Mouse (Mus musculus): ENCODE measurements at regions not wholly inside any gene's neighbourhood (a gene's known extent, or its start where the extent isn't known, plus 50 kb on each side); places are given as distances from the start of the nearest gene placed in this dataset.

DNA sequence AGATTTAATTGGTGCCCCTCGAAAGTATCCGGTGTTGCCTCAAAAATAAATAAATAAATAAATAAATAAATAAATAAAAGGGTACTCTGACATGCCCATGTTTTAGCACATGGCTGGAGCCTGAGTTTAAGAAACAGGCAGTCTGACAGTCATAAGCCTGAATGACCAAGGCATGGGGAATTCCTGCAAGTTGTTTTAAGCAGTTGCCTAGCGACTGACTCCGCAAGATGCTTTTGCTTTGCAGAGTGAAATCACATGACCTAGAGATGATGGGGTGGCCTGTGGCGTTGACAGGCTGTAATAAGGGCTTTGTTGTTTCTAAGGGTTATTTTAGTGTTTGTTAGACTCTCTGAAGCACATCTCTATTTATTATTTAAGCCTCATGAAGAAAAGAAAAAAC is 83.4 kb upstream of the Ankrd55 start:
- no peak for ATAC-seq (replicated peaks; ENCODE audit: poor library complexity)

DNA sequence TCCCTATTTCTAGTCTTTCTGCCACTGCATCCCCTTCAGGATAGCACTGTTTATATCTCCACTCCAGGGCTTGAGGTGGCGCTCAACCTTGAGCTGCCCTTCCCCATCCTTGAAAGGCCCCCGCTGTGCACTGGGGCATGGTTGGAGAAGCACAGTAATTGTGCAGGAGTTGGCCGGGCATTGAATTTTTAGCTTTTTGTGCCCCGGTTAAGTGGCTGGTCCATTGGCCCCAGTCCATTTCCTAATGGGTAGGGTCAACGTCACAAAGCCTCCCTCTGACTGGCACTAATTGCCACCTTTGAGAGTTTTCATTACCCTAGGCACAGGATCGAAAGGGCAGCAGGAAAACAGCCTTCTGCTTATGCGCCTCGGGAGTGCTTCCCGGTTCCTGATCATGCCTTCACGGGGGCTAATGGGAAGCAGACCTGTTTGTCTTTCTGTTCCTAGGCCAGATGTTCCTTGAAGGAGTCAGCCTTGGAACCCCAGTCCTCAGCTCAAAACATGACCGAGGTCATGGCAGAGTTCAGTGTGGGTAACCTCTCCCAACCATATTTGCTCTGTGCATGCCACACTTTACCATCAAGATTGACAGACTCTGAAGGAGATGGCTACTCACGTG is 80.5 kb upstream of the Ankrd55 start:
- no peak for ATAC-seq (replicated peaks; ENCODE audit: poor library complexity)

DNA sequence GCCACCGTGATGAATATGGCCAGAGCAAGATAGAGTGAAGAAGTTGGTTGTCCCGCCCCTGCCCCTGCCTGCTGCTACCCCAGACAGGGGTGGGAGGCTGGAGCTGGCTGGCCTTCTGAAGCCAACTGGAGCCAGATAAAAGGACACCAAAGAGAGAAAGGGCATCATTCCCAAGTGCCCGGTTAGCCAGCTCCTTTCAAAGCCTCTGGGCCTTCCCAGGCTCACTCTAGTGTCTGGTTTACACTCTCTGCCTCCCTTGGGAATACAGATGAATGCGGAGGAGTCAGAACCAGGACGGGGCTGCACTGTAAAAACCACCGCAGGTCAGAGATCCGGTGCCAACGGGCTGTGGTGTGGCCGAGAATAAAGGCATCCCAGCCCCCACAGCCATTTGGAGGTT is 76.4 kb upstream of the Ankrd55 start:
- ATAC-seq (replicated peaks; ENCODE audit: poor library complexity) = no peak

DNA sequence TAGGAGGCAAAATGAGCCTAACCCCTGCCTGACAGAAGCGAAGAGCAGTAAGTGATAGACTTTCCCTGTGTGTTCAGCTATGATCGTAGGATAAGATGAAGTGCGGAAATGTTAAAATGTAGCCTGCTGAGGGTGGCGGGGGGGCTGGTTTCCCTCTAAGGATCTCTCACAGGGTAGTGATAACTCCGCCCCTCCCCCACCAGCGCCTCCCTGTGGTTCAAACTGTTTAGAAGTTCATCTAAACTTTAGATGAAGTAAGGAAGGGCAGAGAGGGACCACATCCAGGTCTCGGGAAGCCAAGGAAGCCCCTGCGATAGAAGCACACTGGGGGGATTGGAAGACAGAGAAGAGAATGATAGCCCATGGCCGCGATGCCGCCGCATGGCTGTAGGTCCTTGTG is 75.9 kb upstream of the Ankrd55 start:
- ATAC-seq (replicated peaks; ENCODE audit: poor library complexity) = no peak

DNA sequence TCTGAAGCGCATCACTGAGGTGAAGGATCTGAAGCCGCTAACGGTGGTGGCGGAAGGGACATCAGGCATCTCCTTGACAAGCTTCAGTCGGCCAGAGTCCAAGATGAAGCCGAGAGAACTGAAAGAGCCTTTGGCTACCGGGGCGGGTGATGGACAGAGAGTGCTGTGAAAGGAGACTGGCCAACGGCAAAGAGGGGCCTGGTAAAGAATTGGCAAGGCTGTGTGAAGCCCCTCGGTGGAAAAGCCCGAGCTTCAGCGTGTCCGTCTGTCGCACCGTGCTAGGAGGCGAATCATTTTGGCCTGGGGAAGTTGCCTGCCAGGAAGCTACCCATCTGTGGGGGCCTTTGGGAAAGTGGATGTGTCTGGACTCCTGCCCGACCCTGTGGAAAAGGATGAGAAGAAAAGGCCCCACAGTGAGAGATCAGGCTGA is 74.6 kb upstream of the Ankrd55 start:
- no peak for ATAC-seq (replicated peaks; ENCODE audit: poor library complexity)

DNA sequence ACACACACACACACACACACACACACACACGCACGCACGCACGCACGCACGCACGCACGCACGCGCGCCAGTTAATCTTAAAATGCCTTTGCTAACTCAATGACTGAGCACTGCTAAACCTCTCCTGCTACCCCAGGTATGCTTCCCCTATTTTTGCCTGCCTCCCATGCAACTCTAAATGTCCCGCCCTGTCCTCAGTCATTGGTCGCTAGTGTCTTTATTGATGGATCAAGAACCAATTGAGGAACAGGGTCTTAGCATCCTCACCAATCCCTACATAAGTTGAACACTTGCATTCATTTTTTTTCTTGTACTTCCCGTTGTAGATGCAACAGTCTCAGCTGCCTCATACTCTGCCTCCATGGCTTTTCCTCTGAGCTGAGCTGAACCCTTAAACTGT is 72.2 kb upstream of the Ankrd55 start:
- no peak for ATAC-seq (replicated peaks; ENCODE audit: poor library complexity)

DNA sequence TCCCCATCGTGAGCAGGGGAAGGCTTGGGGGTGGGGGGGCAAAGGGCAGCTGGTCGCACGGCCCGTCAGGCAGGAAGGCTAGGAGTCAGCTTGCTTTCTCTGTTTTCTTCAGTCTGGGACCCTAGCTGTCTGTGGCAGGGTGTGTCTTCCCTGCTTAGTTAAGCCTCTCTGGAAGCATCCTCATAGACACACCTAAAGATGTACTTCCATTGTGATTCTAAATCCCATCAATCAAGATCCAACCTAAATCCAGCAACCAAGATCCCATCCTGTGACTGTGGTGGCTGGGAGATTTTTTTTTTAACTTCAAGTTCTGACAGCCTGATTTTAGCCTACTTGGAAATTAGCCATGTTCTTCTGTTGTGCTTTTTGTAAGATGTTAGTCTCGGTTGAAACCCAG is 69.9 kb upstream of the Ankrd55 start:
- ATAC-seq (replicated peaks; ENCODE audit: poor library complexity) = no peak

DNA sequence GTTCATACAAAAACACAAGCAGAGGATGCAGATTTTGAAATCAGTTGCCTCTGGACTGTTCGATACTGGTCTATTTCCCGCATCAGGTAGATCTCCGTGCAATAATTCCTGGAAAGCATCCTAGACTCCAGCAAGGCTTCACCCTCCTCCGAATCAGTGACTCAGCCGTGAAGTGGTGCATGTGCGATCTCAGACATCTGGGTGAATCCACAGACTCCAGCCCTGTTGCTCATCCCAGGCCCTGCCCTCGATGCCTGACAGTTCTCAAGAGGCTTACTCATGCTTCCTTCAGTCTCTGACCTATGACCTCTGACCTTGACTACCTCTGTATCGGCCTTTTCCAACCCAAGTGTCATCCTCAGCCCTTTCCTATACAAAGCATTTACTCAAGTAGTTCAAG is 68.1 kb upstream of the Ankrd55 start:
- no peak for ATAC-seq (replicated peaks; ENCODE audit: poor library complexity)

DNA sequence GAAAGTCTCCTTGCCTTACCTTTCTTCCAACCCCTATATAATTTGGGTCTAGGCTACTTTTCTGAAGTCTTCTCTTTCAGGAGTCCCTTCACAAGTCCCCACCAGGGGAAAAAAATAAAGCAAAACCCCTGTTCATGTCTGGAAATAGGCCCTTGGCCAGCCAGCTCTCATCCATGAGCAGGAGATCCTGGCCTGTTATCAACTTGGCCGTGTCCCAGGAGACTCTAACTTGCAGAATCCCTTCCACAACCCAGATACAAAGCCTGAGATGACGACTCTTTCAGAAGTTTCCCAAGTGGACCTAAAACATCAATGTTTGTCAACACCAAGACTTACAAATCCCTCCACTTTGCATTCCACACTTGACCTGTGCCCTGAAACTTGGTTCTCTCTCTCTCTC is 64.6 kb upstream of the Ankrd55 start:
- ATAC-seq (replicated peaks; ENCODE audit: poor library complexity) = no peak

DNA sequence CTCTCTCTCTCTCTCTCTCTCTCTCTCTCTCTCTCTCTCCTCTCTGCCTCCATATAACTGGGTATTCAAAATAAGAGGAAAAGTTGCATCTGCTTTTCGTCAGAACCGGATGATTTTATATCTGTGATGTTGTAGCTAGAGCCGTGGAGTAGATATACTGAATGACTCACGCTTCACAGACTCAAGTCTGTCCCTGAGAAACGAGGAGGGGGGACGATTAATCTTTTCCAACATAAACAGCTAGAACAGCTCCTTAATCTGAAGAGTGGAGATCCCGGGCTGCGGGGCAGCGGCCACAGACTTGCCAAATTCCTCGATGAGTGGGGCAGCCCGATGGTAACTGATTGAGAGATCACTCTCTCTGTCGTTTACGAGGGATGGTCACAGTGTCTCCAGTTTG is 60.5 kb upstream of the Ankrd55 start:
- no peak for ATAC-seq (replicated peaks; ENCODE audit: poor library complexity)

DNA sequence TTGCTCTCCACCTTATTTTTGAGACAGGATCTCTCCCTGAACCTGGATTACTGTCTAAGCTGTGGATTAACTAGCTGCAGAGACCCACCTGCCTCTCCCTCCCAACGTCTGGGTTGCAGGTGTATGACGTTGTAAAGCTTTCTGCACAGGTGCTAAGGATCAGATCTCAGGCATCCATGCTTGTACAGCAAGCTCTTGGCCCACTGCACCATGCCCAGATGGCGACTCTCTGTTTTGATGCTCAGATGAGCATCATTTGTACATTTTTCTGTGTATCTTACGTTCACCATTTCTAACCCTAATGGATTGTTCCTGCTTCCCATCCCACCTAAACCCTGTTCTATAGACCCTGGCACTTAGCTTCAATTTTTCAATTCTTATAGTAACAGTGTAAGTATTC is 59.4 kb upstream of the Ankrd55 start:
- no peak for ATAC-seq (replicated peaks; ENCODE audit: poor library complexity)

DNA sequence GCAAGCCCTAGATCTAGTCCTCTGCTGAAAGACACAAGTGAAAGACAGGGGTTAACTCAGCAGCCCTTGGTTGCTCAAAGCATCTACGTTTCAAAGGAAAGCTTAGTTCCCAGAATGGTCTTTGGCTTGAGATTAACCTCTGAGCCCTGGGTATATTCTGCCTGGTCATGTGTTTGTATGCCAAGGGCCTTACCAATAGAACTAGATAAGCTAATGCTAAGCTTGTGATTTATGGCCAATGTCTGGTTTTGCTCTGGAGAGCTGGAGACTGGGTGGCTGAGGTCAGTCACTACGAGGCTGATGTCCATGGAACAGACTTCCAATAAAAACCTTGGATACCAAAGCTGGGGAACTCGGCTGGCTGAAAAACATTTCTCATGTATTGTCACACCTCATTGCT is 58.1 kb upstream of the Ankrd55 start:
- ATAC-seq (replicated peaks; ENCODE audit: poor library complexity) = no peak

DNA sequence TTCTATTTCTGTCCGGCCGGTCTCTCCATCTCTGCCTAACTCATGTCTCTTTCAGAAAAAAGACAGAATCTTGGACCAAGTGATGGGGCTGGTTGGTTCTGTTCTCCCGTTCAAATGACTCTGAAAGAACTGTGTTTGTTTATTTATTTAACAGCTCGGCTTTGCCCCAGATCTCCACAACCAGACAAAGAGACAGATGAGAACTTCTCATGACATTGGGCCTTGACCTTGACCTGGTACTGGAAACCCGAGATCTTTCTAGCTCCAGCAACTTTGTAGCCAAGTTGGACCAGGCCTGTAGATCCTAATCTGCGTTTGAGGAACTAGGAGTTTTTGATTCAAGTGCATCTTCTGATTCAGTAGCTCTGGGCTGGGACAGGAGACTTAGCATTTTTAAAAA is 53.6 kb upstream of the Ankrd55 start:
- ATAC-seq (replicated peaks; ENCODE audit: poor library complexity) = no peak

DNA sequence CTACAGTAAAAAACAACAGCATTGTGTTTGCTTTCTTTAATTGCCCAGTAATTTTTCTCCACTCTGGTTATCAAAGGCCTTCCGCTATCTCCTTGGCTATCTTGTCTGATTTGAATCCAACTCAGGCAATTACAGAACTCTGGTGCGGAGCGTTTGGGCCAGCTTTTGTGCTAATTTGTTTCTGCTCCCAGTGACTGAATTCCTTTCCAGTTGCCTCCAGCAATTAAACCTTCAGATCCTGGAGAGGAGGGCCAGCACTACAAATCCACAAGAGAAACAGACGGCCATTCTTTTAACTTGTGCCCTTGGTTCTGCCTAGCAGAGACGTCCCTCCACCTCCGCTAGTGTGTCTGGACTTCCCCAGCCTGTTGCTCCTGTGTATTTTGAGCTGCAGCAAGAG is 51.3 kb upstream of the Ankrd55 start:
- no peak for ATAC-seq (replicated peaks; ENCODE audit: poor library complexity)

DNA sequence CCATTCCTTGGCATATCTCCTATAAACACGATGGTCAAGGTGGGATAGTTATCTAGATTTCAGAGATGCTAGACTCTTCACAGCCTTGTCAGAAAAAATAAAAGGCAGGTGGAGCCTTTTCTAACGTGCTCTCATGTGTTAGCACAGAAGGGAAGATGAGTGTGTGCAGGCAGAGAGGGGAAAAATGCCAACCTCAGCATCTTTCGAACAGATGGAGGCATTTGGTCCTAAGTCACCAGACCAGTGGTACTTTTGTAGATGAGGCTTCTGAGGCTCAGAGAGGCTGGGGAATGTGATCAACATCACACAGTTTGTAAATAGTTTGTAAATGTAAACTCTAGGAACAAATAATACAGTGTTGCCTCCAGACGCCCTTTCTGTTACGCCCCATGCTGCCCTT is 50.9 kb upstream of the Ankrd55 start:
- ATAC-seq (replicated peaks; ENCODE audit: poor library complexity) = no peak

DNA sequence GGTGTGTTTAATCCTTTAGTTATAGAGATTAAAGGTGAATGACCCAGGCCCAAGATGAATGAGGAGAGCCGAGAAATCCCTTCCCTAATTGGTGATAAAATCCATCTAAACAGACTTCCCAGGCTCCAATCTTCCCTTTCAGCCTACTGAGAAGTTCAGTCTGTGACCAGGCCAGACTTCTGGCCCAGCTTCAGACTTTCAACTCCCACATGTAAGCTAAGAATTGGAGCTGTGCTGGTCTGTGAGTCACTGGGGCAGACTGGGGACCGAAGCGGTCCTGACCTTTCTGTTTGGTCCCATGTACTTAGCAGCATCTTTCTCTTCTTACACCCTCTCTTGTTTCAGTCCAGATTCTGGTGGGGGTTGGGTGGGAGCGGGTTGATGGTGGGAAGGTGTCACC is 50.3 kb upstream of the Ankrd55 start:
- ATAC-seq (replicated peaks; ENCODE audit: poor library complexity) = no peak
